Mouse (Mus musculus): ENCODE measurements at regions not wholly inside any gene's neighbourhood (a gene's known extent, or its start where the extent isn't known, plus 50 kb on each side); places are given as distances from the start of the nearest gene placed in this dataset.

GRCm38 (mm10) chr2:116979561-116980391 lies 101.3 kb downstream of the Tmco5 start:
- DNase-seq: peak in 1 of 2 experiments; percentile 18

GRCm38 (mm10) chr2:116980692-116981091 lies 102.2 kb downstream of the Tmco5 start:
- DNase-seq: no peak

- DNase-seq: no peak
Measured at GRCm38 (mm10) chr2:116983351-116983750, 104.9 kb downstream of the Tmco5 start.

GRCm38 (mm10) chr2:116983821-116984351 lies 105.4 kb downstream of the Tmco5 start:
- DNase-seq: no peak

GRCm38 (mm10) chr2:116984597-116984996 lies 106.1 kb downstream of the Tmco5 start:
- no peak for DNase-seq

- DNase-seq: no peak
Measured at GRCm38 (mm10) chr2:116985549-116985948, 107.1 kb downstream of the Tmco5 start.

- no peak for DNase-seq
Measured at GRCm38 (mm10) chr2:116988953-116989674, 110.6 kb downstream of the Tmco5 start.

- no peak for DNase-seq
Measured at GRCm38 (mm10) chr2:116990106-116990505, 111.6 kb downstream of the Tmco5 start.

GRCm38 (mm10) chr2:116991561-116992042 lies 113.1 kb downstream of the Tmco5 start:
- DNase-seq: no peak

GRCm38 (mm10) chr2:116993724-116994123 lies 115.2 kb downstream of the Tmco5 start:
- no peak for DNase-seq

GRCm38 (mm10) chr2:116996302-116996701 lies 117.8 kb downstream of the Tmco5 start:
- DNase-seq: no peak

GRCm38 (mm10) chr2:116998822-116999221 lies 120.3 kb downstream of the Tmco5 start:
- DNase-seq: no peak

- no peak for DNase-seq
Measured at GRCm38 (mm10) chr2:116999592-116999991, 121.1 kb downstream of the Tmco5 start.

- no peak for DNase-seq
Measured at GRCm38 (mm10) chr2:117003976-117004375, 117.2 kb upstream of the Spred1 start.

GRCm38 (mm10) chr2:117006846-117007245 lies 114.3 kb upstream of the Spred1 start:
- no peak for DNase-seq

GRCm38 (mm10) chr2:117008922-117009321 lies 112.3 kb upstream of the Spred1 start:
- no peak for DNase-seq

GRCm38 (mm10) chr2:117010001-117010400 lies 111.2 kb upstream of the Spred1 start:
- DNase-seq: peak; percentile 14 to 16

GRCm38 (mm10) chr2:117010942-117011341 lies 110.2 kb upstream of the Spred1 start:
- DNase-seq: no peak

GRCm38 (mm10) chr2:117017921-117018651 lies 103.1 kb upstream of the Spred1 start:
- DNase-seq: peak; percentile 25 to 31

GRCm38 (mm10) chr2:117018917-117019538 lies 102.1 kb upstream of the Spred1 start:
- peak in 1 of 2 experiments; percentile 16 for DNase-seq

GRCm38 (mm10) chr2:117019552-117019951 lies 101.6 kb upstream of the Spred1 start:
- DNase-seq: no peak

- DNase-seq: peak in 1 of 2 experiments; percentile 11
Measured at GRCm38 (mm10) chr2:117021787-117022186, 99.4 kb upstream of the Spred1 start.
